Mouse (Mus musculus) embryonic facial prominence, embryonic 13.5 days (tissue): ENCODE measurements around the gene Lrrk1. TPM values are rescaled to one million over a fixed set of nuclear protein-coding genes. Genes with fewer than 3 reads are reported as not detected.

Experiments used
- ATAC-seq: fragments of 200-750 bp; cut with Nextera tagmentation; 2 replicates; pipeline ENCODE4 v1.8.0; 2017; ENCODE audit warnings: low read depth; ENCODE audit not compliant: insufficient number of reproducible peaks, insufficient read depth, low FRiP score, low TSS enrichment
- H3K27ac ChIP-seq: fragments of 300-500 bp; sonication (generic); 2 replicates; pipeline ENCODE4 v1.5.1; 2015; ENCODE audit warnings: moderate library complexity, mild to moderate bottlenecking, inconsistent platforms
- H3K27me3 ChIP-seq: fragments of 300-500 bp; sonication (generic); 2 replicates; pipeline ENCODE4 v1.6.1; 2015; ENCODE audit warnings: mild to moderate bottlenecking, inconsistent platforms
- H3K36me3 ChIP-seq: fragments of 300-500 bp; sonication (generic); 2 replicates; pipeline ENCODE4 v1.6.1; 2015; ENCODE audit warnings: mild to moderate bottlenecking, inconsistent platforms
- H3K4me1 ChIP-seq: fragments of 300-500 bp; sonication (generic); 2 replicates; pipeline ENCODE4 v1.6.1; 2015; ENCODE audit warnings: inconsistent platforms
- H3K4me2 ChIP-seq: fragments of 300-500 bp; sonication (generic); 2 replicates; pipeline ENCODE4 v1.6.1; 2015; ENCODE audit warnings: moderate library complexity, mild to moderate bottlenecking, inconsistent platforms
- H3K4me3 ChIP-seq: fragments of 300-500 bp; sonication (generic); 2 replicates; pipeline ENCODE4 v1.5.1; 2015; ENCODE audit warnings: mild to moderate bottlenecking, inconsistent platforms
- H3K9ac ChIP-seq: fragments of 300-500 bp; sonication (generic); 2 replicates; pipeline ENCODE4 v1.6.1; 2015; ENCODE audit warnings: mild to moderate bottlenecking, inconsistent platforms
- H3K9me3 ChIP-seq: fragments of 300-500 bp; sonication (generic); 2 replicates; pipeline ENCODE4 v1.6.1; 2016; ENCODE audit warnings: inconsistent platforms
- WGBS: fragments of 180-500 bp; shearing (Covaris S2); methylation state at CpG from one replicate; pipeline ENCODE4 v1.1.7; 2015; ENCODE audit warnings: mixed read lengths; 5-methylcytosine and 5-hydroxymethylcytosine counted together
- polyA plus RNA-seq: library from polyadenylated mRNA; unstranded; fragments of >200 nt; fragmentation: Nextera tagmentation; extraction: Ambion mirVana; gene quantifications from 2 replicates; pipeline ENCODE4 v1.2.1, GENCODE M21; 2015

Gene Lrrk1
- polyA plus RNA-seq, 1 experiment from 2014 or later, result 15.8 TPM

DNA sequence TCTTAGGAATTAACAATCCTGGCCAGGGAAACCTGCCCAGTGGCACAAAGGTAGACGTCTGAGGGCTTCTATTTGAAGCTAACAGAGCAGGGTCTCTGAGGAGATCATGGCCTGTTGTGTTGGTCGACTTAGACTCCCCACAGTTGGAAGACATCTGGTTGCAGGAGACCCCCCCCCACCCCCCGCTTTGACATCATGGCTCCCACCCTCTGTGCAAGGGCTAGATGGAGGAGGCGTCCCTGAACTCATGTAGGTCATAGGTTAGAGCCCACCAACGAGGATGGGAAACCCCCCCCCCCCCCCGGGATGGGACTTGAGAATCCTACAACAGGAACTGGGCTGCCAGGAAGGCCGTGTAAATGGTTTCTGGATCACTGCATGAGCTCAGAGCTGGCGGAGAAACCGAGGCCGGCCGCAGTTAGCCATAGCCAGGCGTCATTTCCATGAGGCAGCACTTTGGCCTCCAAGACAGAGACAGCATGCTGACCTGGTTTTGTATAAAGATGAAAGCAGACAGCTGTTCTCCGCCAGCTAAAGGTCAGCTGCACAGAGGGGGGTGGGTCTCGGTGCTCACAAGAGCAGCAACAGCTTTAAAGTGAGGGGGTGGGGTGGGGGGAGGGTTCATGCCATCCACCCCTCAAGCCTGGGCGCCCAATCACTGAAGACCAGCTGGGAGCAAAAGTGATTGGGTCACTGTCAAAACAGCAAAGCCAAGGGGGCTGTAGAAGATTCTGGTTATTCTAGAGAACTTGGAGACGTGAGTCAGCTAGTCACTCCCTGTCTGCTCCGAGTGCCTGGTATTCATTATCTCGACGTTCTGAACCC lies 95.4 kb downstream of the Lrrk1 start:
- no peaks in the 10 kb centered on the region for H3K27me3 ChIP-seq
- no peak overlapping the region for H3K4me2 ChIP-seq
- no peaks in the 10 kb centered on the region for H3K9me3 ChIP-seq
- H3K4me3 ChIP-seq, result no peak overlapping the region
- ATAC-seq, result no peak
- no peak overlapping the region for H3K9ac ChIP-seq
- 53% methylated on average over 19 of the region's 19 CpGs for WGBS
- H3K4me1 ChIP-seq, result peaks cover 9% of the 10 kb centered on the region
- H3K27ac ChIP-seq, result no peak overlapping the region
- H3K36me3 ChIP-seq, result peaks cover 73% of the 10 kb centered on the region

GRCm38 (mm10) chr7:66292010-66292409 lies 96.1 kb downstream of the Lrrk1 start:
- WGBS, result 87% methylated on average over 8 of the region's 8 CpGs
- ATAC-seq, result no peak
- H3K36me3 ChIP-seq, result peaks cover 76% of the 10 kb centered on the region

DNA sequence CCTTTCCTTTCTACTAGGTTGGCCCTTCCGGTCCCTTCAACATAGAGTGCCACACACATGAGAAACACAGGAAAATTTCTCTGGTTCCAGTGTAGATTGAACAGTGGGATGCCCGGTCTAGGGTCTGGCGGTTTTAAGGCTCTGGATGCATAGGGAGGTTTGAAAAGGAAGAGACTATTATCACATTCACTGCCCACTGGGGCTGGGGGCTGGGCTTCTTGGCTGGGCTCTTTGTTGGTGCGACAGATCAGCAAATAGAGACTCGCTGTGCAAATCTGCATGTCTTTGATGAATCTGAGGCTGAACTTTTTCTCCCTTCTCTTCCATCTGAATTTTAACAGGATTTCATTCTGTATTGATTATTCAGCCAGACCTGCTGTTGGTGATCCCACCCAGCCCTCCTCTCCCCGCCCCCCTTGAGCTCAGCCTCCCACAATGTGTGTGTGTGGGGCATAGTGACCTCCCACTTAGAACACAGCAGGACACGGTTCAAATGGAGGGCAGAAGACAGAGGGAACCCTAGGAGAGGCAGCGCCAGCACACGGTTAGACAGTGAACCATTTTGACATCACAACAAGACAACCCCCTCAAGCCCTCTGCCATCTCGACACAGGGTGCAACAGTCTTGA lies 105.1 kb downstream of the Lrrk1 start:
- Histone ChIP-seq H3K4me3 (no peak overlapping the region), H3K4me1 (peaks cover 5% of the 10 kb centered on the region; the same call in 1 of the 2 replicates), H3K9ac (no peak overlapping the region), H3K4me2 (no peak overlapping the region), H3K36me3 (peaks cover 51% of the 10 kb centered on the region), H3K27me3 (no peaks in the 10 kb centered on the region), H3K27ac (no peak overlapping the region), H3K9me3 (no peaks in the 10 kb centered on the region)
- 28% methylated on average over 10 of the region's 10 CpGs for WGBS
- ATAC-seq, result no peak

More at GRCm38 (mm10) chr7:66292010-66292409, 96.1 kb downstream of the Lrrk1 start:
- no peak overlapping the region for H3K4me2 ChIP-seq
- H3K27ac ChIP-seq, result no peak overlapping the region
- no peaks in the 10 kb centered on the region for H3K9me3 ChIP-seq
- no peak overlapping the region for H3K4me3 ChIP-seq
- H3K9ac ChIP-seq, result no peak overlapping the region
- H3K27me3 ChIP-seq, result no peaks in the 10 kb centered on the region
- peaks cover 4% of the 10 kb centered on the region; the same call in 1 of the 2 replicates for H3K4me1 ChIP-seq

- no peak overlapping the region for H3K4me3 ChIP-seq
- WGBS, result 83% methylated on average over 12 of the region's 12 CpGs
- no peak for ATAC-seq
Measured at GRCm38 (mm10) chr7:66282265-66282664, 105.9 kb downstream of the Lrrk1 start.

GRCm38 (mm10) chr7:66278001-66278400 lies 110.1 kb downstream of the Lrrk1 start:
- no peaks in the 10 kb centered on the region; the same call in 1 of the 2 replicates for H3K4me1 ChIP-seq
- H3K27ac ChIP-seq, result no peak overlapping the region
- ATAC-seq, result no peak
- no peaks in the 10 kb centered on the region for H3K9me3 ChIP-seq
- H3K9ac ChIP-seq, result no peak overlapping the region
- H3K4me2 ChIP-seq, result no peak overlapping the region
- peaks cover 37% of the 10 kb centered on the region for H3K36me3 ChIP-seq
- H3K27me3 ChIP-seq, result no peaks in the 10 kb centered on the region
- 89% methylated on average over 3 of the region's 3 CpGs for WGBS
- no peak overlapping the region for H3K4me3 ChIP-seq

More at GRCm38 (mm10) chr7:66282265-66282664, 105.9 kb downstream of the Lrrk1 start:
- no peaks in the 10 kb centered on the region for H3K9me3 ChIP-seq
- no peaks in the 10 kb centered on the region for H3K27me3 ChIP-seq
- H3K27ac ChIP-seq, result no peak overlapping the region
- H3K4me1 ChIP-seq, result peaks cover 5% of the 10 kb centered on the region; the same call in 1 of the 2 replicates
- H3K9ac ChIP-seq, result no peak overlapping the region
- H3K4me2 ChIP-seq, result no peak overlapping the region
- H3K36me3 ChIP-seq, result peaks cover 44% of the 10 kb centered on the region

DNA sequence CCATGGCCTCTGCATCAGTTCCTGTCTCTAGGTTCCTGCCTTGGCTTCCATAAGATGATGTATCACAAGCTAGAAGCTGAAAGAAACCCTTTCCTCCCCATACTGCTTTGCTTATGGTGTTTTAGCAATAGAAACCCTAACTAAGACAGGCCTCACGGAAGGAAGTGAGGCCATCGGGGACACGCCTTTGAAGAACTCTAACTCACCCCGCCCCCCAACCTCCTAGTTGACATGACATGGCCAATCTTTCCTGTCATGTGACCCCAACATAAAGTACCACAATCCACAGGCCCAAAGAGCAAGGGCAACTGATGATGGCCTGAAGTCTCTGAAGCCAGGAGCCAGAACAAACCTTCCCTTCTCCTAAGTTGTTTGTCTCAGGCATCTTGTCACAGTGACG lies 114.7 kb downstream of the Lrrk1 start:
- H3K4me1 ChIP-seq, result no peaks in the 10 kb centered on the region
- H3K36me3 ChIP-seq, result peaks cover 51% of the 10 kb centered on the region
- WGBS, result 94% methylated on average over 5 of the region's 5 CpGs
- H3K4me2 ChIP-seq, result no peak overlapping the region
- no peaks in the 10 kb centered on the region for H3K27me3 ChIP-seq
- no peak overlapping the region for H3K27ac ChIP-seq
- H3K9me3 ChIP-seq, result no peaks in the 10 kb centered on the region
- no peak overlapping the region for H3K9ac ChIP-seq
- H3K4me3 ChIP-seq, result no peak overlapping the region
- ATAC-seq, result no peak

DNA sequence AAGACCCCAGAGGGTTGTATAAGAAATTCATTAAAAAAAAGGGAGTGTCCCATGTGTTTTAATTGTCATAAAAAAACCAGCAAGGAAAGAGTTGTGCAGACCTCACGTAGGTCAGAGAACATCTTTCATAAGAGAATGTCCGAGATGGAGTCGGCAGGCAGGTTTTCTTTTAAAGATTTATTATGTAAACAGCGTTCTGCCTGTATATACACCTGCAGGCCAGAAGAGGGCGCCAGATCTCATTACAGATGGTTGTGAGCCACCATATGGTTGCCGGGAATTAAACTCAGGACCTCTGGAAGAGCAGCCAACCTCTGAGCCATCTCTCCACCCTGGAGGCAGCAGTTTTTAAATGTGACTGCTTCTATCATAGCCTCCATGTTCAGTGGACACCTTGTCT lies 116.9 kb downstream of the Lrrk1 start:
- H3K27ac ChIP-seq, result no peak overlapping the region
- no peak for ATAC-seq
- H3K36me3 ChIP-seq, result peaks cover 58% of the 10 kb centered on the region
- H3K9me3 ChIP-seq, result no peaks in the 10 kb centered on the region
- no peak overlapping the region for H3K9ac ChIP-seq
- no peak overlapping the region for H3K4me2 ChIP-seq
- WGBS, result 71% methylated on average over 6 of the region's 6 CpGs
- H3K27me3 ChIP-seq, result no peaks in the 10 kb centered on the region
- no peaks in the 10 kb centered on the region for H3K4me1 ChIP-seq
- no peak overlapping the region for H3K4me3 ChIP-seq

- H3K27me3 ChIP-seq, result no peaks in the 10 kb centered on the region
- H3K4me1 ChIP-seq, result no peaks in the 10 kb centered on the region
- no peak for ATAC-seq
- no peak overlapping the region for H3K4me3 ChIP-seq
- H3K27ac ChIP-seq, result no peak overlapping the region
- no peaks in the 10 kb centered on the region for H3K9me3 ChIP-seq
- WGBS, result 89% methylated on average over 6 of the region's 6 CpGs
- peaks cover 43% of the 10 kb centered on the region for H3K36me3 ChIP-seq
- H3K9ac ChIP-seq, result no peak overlapping the region
- no peak overlapping the region for H3K4me2 ChIP-seq
Measured at GRCm38 (mm10) chr7:66266942-66267850, 121.0 kb downstream of the Lrrk1 start.

- Histone ChIP-seq H3K27ac (no peak overlapping the region), H3K4me2 (no peak overlapping the region), H3K36me3 (peaks cover 40% of the 10 kb centered on the region), H3K9ac (no peak overlapping the region), H3K4me1 (peaks cover 16% of the 10 kb centered on the region; the same call in 1 of the 2 replicates), H3K9me3 (no peaks in the 10 kb centered on the region), H3K4me3 (no peak overlapping the region), H3K27me3 (no peaks in the 10 kb centered on the region)
- ATAC-seq, result no peak
- WGBS, result 65% methylated on average over 5 of the region's 5 CpGs
Measured at GRCm38 (mm10) chr7:66263421-66263820, 124.7 kb downstream of the Lrrk1 start.

DNA sequence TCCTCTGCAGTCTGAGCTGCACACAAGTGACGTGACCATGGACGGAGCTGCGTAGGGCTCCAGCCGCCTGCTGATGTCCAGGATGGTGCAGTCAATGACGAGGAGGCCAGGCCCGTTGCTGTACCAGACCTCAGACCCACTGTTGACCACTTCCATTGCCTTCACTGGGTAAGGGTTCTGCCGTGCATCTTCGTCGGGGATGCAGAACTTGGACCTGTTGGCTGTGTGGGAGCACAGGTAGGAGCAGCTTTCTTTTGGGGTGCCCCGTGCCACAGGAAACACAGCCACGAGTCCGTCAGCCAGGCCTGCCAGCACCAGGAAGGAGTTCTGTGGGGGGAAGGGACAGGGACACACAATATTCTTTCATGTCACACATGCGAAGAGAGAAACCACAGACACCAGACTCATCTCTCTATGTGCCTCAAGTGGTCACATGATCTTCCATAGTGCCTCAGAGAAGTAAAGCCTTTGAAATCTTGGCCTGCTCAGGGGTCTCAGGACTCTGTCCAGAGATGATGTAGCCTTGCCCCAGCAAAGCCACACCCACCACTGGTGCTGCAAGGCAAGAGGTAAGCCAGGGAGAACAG lies 125.5 kb downstream of the Lrrk1 start:
- H3K4me1 ChIP-seq, result peaks cover 16% of the 10 kb centered on the region; the same call in 1 of the 2 replicates
- WGBS, result 90% methylated on average over 13 of the region's 13 CpGs
- no peak overlapping the region for H3K9ac ChIP-seq
- H3K4me2 ChIP-seq, result no peak overlapping the region
- H3K27ac ChIP-seq, result no peak overlapping the region
- H3K27me3 ChIP-seq, result no peaks in the 10 kb centered on the region
- ATAC-seq, result no peak
- no peak overlapping the region for H3K4me3 ChIP-seq
- peaks cover 45% of the 10 kb centered on the region for H3K36me3 ChIP-seq
- no peaks in the 10 kb centered on the region for H3K9me3 ChIP-seq
